Mouse (Mus musculus) hematopoietic multipotent progenitor cell, adult 10-12 weeks (in vitro differentiated cells): Measurements from ENCODE around the gene Fam216a. TPM values are rescaled to one million over a fixed set of nuclear protein-coding genes. Genes with fewer than 3 reads are reported as not detected.

Source experiments
- polyA plus RNA-seq: library from polyadenylated mRNA; stranded (reverse); fragments of >175 nt; gene quantifications from 2 replicates; pipeline ENCODE4 v1.2.3, GENCODE M21; 2012; ENCODE audit warnings: low replicate concordance

Gene Fam216a
- 11.1 and 14.0 TPM in 2 replicates for polyA plus RNA-seq

DNA sequence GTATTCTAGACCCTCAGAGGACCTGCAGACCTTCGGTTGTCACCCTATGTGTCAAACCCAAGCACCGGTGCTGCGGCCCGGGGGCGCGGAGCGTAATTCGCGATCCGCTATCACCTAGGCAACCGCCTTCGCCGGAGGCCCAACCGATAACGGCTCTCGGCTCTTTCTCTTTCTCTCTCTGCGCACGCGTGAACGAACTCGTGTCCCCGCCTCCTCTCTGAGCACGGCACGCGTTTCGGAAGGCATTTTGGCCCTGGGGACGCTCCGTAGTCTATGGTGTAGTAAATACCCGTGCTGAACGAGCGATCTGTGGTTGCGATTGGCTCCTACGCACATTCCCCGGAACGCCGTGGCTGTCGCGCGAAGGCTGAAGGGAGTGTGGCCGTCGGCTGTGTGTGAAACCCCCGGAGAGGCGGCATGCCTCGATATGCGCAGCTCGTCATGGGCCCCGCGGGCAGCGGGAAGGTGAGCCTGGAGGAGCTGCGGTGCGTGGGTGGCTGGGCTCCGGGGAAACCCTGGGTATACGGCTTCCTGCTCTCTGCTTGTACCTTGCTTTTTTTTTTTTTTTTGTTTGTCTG is at the start of gene Fam216a:
Gene Fam216a, minus strand, starts transcription at position 173 of the 578 bp plus-strand sequence.

GRCm38 (mm10) chr5:122421271-122422068 is 49.3 kb upstream of the Fam216a start, which contains the start of gene Anapc7:
Gene Anapc7 (plus strand): TSS chr5:122421693.

GRCm38 (mm10) chr5:122391786-122392180 is 19.6 kb upstream of the Fam216a start, which contains the start of gene Arpc3:
Gene Arpc3 (plus strand): TSS chr5:122391878.

GRCm38 (mm10) chr5:122371591-122372191 is 473 bp downstream of the Fam216a start, which contains the start of gene Gpn3:
Gene Gpn3 (plus strand): TSS chr5:122371876.

GRCm38 (mm10) chr5:122353807-122354491 is 18.2 kb downstream of the Fam216a start, which contains the start of the genes Rad9b and Vps29:
Gene Rad9b (minus strand): TSS chr5:122354233.
Gene Vps29 (plus strand): TSS chr5:122354369.

Other genes with a start within 250 kb of the Fam216a start
- gene Ccdc63, start 231.5 kb downstream of the Fam216a start, polyA plus RNA-seq, result 0.15 TPM in 1 of 2 replicates, not detected in the other
- 90.1 and 100 TPM in 2 replicates for gene Ppp1cc, start 214.1 kb downstream of the Fam216a start, polyA plus RNA-seq
- 217 and 339 TPM in 2 replicates for gene Hvcn1, start 165.6 kb downstream of the Fam216a start, polyA plus RNA-seq
- 18.2 and 18.9 TPM in 2 replicates for gene Tctn1, start 107.9 kb downstream of the Fam216a start, polyA plus RNA-seq
- 13.9 and 25.2 TPM in 2 replicates for gene Pptc7, start 88.0 kb downstream of the Fam216a start, polyA plus RNA-seq
- gene Rad9b, start 18.1 kb downstream of the Fam216a start, polyA plus RNA-seq, result 1.1 and 2.6 TPM in 2 replicates
- 6.0 and 12.7 TPM in 2 replicates for gene Vps29, start 18.0 kb downstream of the Fam216a start, polyA plus RNA-seq
- 17.6 and 24.9 TPM in 2 replicates for gene Gpn3, start 488 bp downstream of the Fam216a start, polyA plus RNA-seq
- gene Arpc3, start 19.5 kb upstream of the Fam216a start, polyA plus RNA-seq, result 32.4 and 72.1 TPM in 2 replicates
- 8.8 and 14.5 TPM in 2 replicates for gene Anapc7, start 49.3 kb upstream of the Fam216a start, polyA plus RNA-seq
- 17.7 and 38.1 TPM in 2 replicates for gene Atp2a2, start 129.9 kb upstream of the Fam216a start, polyA plus RNA-seq
- gene Ift81, start 242.2 kb upstream of the Fam216a start, polyA plus RNA-seq, result 0.22 and 0.33 TPM in 2 replicates